Mouse (Mus musculus) Patski (cell line): ENCODE results near the gene H2-Q1. TPM values are rescaled to one million over a fixed set of nuclear protein-coding genes. Genes with fewer than 3 reads are reported as not detected.
A peak's percentile ranks its signal among the peaks of the same experiment; 100 is the strongest.
"Not testable (repeated sequence)": the region's sequence is repeated elsewhere in the genome, so short reads cannot be mapped to it uniquely, and the experiment has no call there.

ENCODE experiments used
- ATAC-seq: fragments of 100-300 bp; one replicate; pipeline ENCODE4 v1.8.0; 2021
- CTCF ChIA-PET: fragments of 350-600 bp; sonication (Branson Sonifier 250); formaldehyde crosslinking; loops from one replicate; lab custom pipeline; 2022; ENCODE audit warnings: inconsistent platforms; lab: Charles Lee
- POLR2A ChIA-PET: fragments of 350-600 bp; sonication (Branson Sonifier 250); formaldehyde crosslinking; loops from one replicate; lab custom pipeline; 2022; ENCODE audit warnings: antibody characterized with exemption, inconsistent platforms; lab: Charles Lee
- DNase-seq: peaks from one replicate; pipeline ENCODE4 v3.0.0-alpha.2; 2011; ENCODE audit warnings: low read depth, low spot score
- H3K27me3 ChIP-seq: fragments of 371-371 bp; one replicate; pipeline ENCODE4 v1.5.1; 2021
- CTCF ChIP-seq: fragments of 100-300 bp; IDR thresholded peaks from one replicate; pipeline ENCODE4 v1.5.1; 2021
- in situ Hi-C: fragments of 300-500 bp; cut with MboI; formaldehyde crosslinking; loops from 3 replicates; pipeline ENCODE4 v1.11.1; 2018; ENCODE audit warnings: low pct_unique_long_range_greater_than_20kb, mixed read lengths
- polyA plus RNA-seq: library from polyadenylated mRNA; unstranded; gene quantifications from one replicate; pipeline ENCODE4 v1.2.3, GENCODE M21; 2021

H2-Q1 gene
- polyA plus RNA-seq, 1 experiment from 2014 or later, result 1.1 TPM

DNA sequence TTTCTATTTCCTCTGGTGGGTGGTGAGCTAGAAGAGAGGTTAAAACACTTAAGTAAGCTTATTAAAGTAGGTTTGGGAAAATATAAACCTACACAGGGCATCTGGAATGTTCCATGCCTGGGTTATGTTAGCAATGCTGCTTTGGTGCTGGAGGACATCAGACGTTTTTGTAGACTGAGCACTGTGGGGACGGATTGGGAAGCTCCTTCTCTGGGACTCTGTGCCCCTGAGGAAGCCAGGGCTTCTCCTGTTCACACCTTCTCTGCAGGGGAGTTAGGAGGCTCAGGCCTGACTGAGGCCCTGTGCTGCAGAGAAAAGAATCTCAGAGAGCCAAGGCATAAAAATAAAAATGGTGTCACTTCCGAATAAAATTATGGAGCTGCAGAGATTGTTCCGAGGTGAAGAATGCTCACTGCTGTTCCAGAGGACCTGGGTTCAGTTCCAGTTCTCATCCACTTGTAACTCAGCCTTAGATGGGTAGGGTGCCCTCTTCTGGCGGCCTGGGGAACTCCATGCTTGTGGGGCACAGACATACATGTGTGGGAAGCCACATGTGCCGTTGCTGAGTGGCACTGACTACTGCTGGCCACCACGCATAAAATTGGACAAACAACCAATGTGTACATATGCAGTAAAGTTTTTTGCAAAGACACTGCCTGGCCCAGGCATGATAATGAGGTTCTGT, 19.8 kb upstream of the H2-Q1 start:
- peak; percentile 29 for TF ChIP-seq CTCF
- in situ Hi-C loops, result loop anchor here (10.0 to 25.0 kb wide), 2 partner anchors 787 to 1336 kb away; no protein-coding TSS in a partner anchor
- CTCF ChIA-PET, DNase-seq, ATAC-seq, POLR2A ChIA-PET, H3K27me3 ChIP-seq: not testable (repeated sequence)

DNA sequence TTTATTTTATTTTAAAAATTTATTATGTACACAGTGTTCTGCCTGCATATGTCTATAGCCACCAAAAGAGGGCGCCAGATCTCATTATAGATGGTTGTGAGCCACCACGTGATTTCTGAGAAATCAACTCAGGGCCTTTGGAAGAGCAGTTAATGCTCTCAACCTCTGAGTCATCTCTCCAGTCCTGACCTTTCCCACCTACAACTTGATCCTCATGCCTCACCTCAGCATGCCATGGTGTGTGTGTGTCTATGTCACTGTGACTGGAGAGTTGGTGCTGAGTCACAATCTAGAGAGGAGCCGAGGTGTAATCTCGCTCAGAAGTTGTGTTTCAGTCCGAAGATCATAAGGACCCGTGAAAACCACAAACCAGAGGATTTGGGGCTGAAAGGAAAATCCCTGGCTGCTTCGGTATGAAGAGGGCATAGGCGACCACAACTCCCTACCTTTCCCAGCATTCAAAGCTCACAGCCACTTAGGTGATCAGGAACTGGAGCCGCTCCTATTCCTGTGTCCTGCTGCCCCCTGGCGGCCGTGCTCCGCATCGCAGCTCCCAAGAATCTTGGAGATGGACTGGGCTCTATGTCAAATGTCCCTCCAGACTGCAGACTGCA, 18.5 kb upstream of the H2-Q1 start:
- ChIA-PET POLR2A (no interaction called here), CTCF (interaction anchor here (1.4 kb wide), 1 partner anchor 46 kb away, joined by 5 read pairs; no protein-coding TSS in a partner anchor)
- DNase-seq (peak; percentile 54), ATAC-seq (peak; percentile 68)
- TF ChIP-seq CTCF, result peak; percentile 79
- in situ Hi-C loops, result loop anchor here (10.0 to 25.0 kb wide), 2 partner anchors 786 to 1337 kb away; no protein-coding TSS in a partner anchor
- no peaks in the 10 kb centered on the region for H3K27me3 ChIP-seq

DNA sequence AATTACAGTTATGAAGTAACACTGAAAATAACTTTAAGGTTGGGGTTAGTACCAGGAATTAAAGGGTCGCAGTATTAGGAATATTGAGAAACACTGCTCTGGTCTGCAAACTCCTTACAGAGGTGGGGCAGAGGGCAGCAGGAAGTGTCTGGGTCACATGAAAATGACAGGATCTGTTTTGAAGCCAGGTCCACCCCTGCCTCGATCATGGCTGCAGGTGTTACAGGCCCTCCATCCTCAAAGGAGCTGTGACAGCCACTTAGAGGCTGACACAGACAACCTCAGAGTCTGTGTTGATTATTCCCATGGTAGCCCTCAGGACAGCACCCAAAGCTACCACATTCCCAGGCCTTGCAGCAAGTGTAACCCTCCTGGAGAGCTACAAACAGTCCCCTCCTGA, 16.9 kb upstream of the H2-Q1 start:
- ATAC-seq, result no peak
- no peak for DNase-seq
- peaks cover 5% of the 10 kb centered on the region for H3K27me3 ChIP-seq
- ChIA-PET POLR2A (no interaction called here), CTCF (no interaction called here)
- in situ Hi-C loops, result loop anchor here (10.0 to 25.0 kb wide), 2 partner anchors 784 to 1338 kb away; no protein-coding TSS in a partner anchor
- no peak for TF ChIP-seq CTCF

DNA sequence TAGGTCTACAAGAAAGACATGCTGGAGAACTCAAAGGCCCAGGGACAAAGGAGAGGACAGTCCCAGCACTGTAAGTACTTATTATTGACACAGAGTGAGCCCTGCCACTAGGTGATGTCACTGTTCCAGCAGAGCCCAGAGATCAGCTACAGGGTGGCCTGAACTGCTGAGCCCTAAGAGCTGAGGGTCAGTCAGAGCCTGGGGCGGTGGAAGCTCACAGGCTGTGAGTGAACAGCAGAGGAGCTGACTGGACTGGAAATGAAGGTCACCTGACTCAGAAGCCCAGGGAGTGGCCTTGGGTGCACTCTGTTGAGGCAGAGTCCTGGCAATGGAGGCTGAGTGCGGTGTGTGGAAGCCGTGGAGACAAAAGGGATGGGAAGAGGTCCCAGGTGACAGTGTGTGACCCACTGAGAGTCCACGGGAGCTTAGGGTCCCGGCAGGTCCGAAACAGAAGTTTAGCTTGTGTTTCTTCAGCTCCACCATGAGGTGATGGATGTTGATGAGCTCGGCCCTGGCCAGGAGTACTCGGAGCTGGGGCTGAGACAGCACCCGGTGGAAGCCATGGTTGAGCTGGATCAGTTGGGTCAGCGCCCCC, 16.4 kb upstream of the H2-Q1 start:
- TF ChIP-seq CTCF, result no peak
- CTCF ChIA-PET, result no interaction called here
- in situ Hi-C loops, result loop anchor here (10.0 to 25.0 kb wide), 2 partner anchors 783 to 1339 kb away; no protein-coding TSS in a partner anchor

DNA sequence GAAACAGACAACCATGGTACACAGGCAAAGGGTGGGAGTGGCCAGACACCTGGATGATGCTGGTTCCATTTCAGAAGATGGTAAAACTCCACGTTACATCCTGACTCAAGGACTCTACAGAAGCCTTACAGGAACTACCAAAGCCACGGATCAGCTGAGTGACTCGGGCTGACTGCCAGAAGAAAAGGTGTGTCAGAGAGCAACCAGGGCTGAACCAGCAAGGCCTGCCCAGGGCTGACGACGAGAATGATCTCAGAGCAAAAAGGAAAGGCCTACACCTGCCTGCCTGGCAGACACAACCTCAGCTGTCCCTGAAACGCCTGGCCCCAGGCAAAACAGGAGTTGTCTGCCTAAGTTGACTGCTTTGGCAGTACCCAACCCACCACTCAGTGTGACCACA, 15.7 kb upstream of the H2-Q1 start:
- in situ Hi-C loops, result loop anchor here (10.0 to 25.0 kb wide), 2 partner anchors 783 to 1340 kb away; no protein-coding TSS in a partner anchor
- ChIA-PET POLR2A (no interaction called here), CTCF (no interaction called here)
- H3K27me3 ChIP-seq, result peaks cover 5% of the 10 kb centered on the region
- DNase-seq (no peak), ATAC-seq (no peak)
- TF ChIP-seq CTCF, result no peak

More for the DNA sequence above, 16.4 kb upstream of the H2-Q1 start:
- ATAC-seq, result no peak
- H3K27me3 ChIP-seq, result peaks cover 5% of the 10 kb centered on the region
- POLR2A ChIA-PET, result no interaction called here
- DNase-seq, result no peak

DNA sequence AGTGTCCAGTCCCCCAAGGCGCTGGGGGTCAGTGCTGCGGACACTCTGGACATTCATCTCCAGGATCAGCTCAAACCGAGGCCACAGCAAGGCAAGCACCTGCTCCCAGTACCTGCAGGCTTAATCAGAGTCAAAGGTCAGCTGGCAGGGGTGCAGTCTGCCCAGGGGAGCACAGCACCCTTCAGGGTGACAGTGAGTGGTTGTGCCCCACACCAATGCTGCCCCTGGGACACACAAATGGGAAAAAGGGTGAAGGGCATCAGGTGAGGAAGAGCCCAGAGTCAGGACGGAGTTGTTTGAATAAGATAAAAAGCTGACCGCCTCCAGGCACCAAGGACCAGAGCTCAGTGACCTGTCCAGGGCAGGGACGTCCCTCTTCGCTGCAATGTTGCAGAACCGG, 15.3 kb upstream of the H2-Q1 start:
- DNase-seq, POLR2A ChIA-PET, ATAC-seq, H3K27me3 ChIP-seq: not testable (repeated sequence)
- CTCF ChIA-PET, result interaction anchor here (1.3 kb wide), 1 partner anchor 20 kb away, joined by 3 read pairs; no protein-coding TSS in a partner anchor
- in situ Hi-C loops, result loop anchor here (10.0 to 25.0 kb wide), 2 partner anchors 782 to 1340 kb away; no protein-coding TSS in a partner anchor

DNA sequence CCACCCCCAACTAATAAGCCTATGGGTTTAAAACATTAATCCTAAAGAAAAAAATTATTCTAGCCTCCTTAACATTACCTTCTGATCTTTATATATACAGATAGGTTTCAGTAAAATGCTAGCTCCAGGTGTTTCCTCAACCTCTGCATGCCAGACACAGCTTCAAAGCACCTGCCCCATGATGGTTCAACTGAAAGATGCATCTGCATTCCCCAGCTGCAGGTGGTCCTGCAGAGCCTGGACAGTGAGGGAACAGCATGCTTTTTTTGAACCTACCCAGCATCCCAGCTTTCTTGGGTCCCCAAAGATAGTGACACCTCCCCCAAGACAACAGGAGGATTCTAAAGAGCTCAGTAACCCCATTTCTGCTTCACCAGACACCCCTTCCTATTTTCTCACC, 1.5 kb upstream of the H2-Q1 start:
- TF ChIP-seq CTCF, result no peak
- no peak for DNase-seq
- peaks cover 18% of the 10 kb centered on the region for H3K27me3 ChIP-seq
- in situ Hi-C loops, result loop anchor here (25.0 kb wide), 1 partner anchor 769 kb away; no protein-coding TSS in a partner anchor
- POLR2A ChIA-PET, result no interaction called here
- ATAC-seq, result no peak
- CTCF ChIA-PET, result no interaction called here

DNA sequence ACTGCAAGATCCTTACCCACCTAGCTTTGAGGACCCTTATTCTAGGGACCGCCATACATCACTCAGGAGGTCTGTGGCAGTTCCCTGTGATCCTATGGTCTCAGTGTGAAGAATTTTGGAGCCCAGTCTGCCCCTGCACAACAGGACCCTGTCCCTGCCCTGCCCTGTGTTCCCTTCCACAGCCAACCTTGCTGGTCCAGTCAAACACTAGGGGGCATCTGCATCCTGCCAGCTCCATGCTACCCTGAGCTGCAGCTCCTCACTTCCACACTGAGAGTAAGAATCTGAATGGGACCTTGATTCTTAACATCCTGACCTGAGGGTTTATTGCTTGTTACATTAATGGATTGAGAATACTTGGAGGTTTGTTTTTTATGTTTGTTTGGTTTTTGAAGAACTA, 4.9 kb downstream of the H2-Q1 start:
- H3K27me3 ChIP-seq, result peaks cover 16% of the 10 kb centered on the region
- DNase-seq, in situ Hi-C loops, ATAC-seq, POLR2A ChIA-PET: not testable (repeated sequence)
- CTCF ChIA-PET, result interaction anchor here (0.8 to 1.4 kb wide), 2 partner anchors 11 to 20 kb away, joined by 3 to 4 read pairs; no protein-coding TSS in a partner anchor

DNA sequence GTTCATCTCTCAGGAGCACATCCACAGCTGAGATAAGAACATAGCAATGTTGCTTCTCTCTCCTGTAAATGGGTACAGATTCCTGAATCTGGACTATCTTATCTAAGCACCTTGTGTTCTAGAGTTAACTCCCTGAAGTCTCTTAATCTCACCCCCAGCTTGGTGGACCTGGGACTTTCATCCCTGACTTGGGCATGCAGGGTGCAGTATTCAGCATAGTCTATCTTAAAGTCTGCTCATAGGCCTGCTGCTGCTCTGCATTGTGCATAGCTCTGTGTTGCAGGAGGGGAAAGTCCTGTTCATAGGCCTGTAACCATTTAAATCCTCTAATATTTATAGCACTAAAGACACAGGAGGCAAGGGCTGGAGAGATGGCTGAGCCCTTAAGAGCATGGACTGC, 5.8 kb downstream of the H2-Q1 start:
- CTCF ChIA-PET, result interaction anchor here (1.4 kb wide), 1 partner anchor 12 kb away, joined by 4 read pairs; no protein-coding TSS in a partner anchor
- DNase-seq, ATAC-seq, POLR2A ChIA-PET, in situ Hi-C loops: not testable (repeated sequence)
- peaks cover 12% of the 10 kb centered on the region for H3K27me3 ChIP-seq

DNA sequence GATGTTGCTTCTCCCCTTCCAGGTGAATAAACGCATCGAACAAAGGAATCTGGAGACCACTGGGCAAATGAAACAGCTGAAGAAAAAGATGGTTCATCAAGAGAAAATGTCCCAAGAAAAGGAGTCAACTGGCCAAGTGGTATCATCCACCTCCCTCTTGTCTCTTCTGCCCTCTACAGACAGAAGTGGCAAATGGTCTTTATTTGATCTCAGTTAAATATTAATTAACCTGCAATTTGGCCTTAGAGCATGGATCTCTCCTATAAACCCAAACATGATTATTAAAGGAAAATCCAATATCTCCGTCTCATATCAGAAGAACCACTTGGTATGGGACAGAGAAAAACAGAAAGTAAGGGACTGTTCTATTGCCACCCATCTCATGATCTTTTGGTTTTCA, 9.5 kb downstream of the H2-Q1 start:
- DNase-seq, POLR2A ChIA-PET, in situ Hi-C loops, H3K27me3 ChIP-seq, ATAC-seq, CTCF ChIA-PET: not testable (repeated sequence)

DNA sequence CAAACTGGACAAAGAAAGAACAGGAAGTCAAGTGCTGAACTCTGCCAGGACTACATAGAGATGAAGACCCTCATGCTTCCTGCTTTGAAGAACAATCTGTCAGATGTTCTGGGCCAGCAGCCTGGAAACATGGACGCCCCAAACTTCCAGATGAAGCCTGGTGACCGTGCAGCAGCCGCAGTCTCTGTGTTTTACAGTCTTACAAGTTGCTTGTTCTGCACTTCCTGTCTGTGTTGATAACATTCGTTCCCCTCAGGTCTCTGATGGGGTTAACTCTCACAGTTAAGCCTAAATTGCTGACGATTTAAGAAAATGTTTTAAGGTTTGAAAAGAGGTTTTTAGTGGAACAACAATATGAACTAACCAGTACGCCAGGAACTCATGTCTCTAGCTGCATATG, 11.3 kb downstream of the H2-Q1 start:
- POLR2A ChIA-PET, CTCF ChIA-PET, in situ Hi-C loops, ATAC-seq, DNase-seq: not testable (repeated sequence)
- peaks cover 16% of the 10 kb centered on the region for H3K27me3 ChIP-seq
